Mouse (Mus musculus) retina, adult 2 months (tissue): Measurements from ENCODE around the gene Myo18a.

ENCODE experiments used
- DNase-seq: peaks from one replicate; pipeline ENCODE4 v3.0.0-alpha.2; 2012; ENCODE audit warnings: low read depth, low spot score

Myo18a gene

GRCm38 (mm10) chr11:77836751-77837150 is 73.7 kb downstream of the Myo18a start:
- no peak for DNase-seq

- DNase-seq, result no peak
These were observed 74.8 kb downstream of the Myo18a start for GRCm38 (mm10) chr11:77837856-77838255.

DNA sequence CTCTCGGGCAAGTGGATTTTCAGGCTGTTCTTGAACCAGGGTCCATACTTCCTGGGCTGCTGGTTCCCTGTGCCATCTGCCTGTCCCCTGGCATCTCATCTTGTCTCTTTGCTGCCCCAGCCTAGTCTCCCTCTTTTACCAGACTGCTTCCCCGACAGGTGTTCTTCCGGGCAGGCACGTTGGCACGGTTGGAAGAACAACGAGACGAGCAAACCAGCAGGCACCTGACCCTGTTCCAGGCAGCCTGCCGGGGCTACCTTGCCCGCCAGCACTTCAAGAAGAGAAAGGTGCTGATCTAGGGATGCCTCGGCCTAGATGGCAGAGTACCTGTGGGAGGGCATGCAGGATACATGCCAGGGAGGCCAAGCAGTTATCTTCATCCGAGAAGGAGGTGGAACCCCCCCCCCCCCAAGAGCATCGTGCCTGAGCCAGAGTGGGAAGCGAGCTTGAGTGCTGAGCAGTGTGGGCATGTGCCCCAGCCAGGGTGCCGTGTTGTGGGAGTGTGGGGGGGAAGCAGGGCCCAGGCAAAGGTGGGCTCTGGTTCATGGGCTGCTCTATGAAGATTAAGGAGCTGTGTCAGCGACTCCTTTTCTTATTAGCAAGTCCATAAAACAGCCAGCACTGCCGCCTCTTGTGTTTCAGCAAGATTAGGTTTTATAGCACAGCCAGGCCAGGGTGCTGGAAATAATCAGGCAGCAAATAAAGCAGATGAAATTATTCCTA is 77.6 kb downstream of the Myo18a start:
- no peak for DNase-seq

DNA sequence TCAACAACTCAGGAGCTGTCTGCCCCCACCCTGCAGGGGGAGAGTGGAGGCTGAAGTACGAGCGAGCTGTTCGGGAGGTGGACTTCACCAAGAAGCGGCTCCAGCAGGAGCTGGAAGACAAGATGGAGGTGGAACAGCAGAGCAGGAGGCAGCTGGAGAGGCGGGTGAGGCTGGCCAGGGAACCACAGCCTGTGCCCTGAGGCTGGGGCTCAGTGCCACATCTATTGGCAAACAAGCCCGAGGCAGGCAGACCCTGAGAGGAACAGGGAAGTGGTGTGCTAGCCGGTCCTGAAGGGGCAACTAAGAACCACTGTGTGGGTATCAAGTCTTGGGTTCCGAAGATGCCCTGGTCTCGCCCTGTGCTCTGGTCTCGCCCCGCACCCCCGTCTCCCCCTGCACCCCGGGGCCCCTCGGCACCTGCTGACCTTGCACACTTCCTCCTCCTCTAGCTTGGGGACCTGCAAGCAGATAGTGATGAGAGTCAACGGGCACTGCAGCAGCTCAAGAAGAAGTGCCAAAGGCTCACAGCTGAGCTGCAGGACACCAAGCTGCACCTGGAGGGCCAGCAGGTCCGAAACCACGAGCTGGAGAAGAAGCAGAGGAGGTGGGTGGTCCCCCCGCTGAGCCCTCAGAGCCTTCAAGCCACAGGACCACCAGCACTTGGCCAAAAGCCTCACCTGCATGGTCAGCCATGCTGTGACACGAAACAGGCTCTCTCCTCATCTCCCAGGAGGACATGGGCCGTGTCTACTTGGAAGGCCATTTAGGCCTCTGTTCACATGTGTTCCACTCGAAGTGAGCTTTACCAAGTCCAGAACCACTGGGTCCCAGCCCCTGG is 80.2 kb downstream of the Myo18a start:
- DNase-seq, result no peak

DNA sequence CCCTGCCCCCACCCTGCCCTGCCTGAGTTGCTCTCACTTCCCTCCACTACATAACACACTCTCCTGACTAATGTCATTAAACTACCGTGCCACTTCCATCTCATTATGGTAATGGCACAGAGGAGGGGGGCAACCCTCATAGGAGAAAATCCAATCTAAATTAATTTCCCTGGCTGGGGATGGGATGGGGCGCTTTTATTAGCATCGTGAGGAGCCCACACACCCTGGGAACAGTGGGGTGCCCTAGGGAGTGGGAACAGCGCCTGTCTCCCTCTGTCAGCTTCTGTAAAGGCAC is 80.8 kb downstream of the Myo18a start:
- no peak for DNase-seq

GRCm38 (mm10) chr11:77847599-77848128 is 84.6 kb downstream of the Myo18a start:
- no peak for DNase-seq

GRCm38 (mm10) chr11:77848131-77848530 is 85.1 kb downstream of the Myo18a start:
- DNase-seq, result no peak

DNA sequence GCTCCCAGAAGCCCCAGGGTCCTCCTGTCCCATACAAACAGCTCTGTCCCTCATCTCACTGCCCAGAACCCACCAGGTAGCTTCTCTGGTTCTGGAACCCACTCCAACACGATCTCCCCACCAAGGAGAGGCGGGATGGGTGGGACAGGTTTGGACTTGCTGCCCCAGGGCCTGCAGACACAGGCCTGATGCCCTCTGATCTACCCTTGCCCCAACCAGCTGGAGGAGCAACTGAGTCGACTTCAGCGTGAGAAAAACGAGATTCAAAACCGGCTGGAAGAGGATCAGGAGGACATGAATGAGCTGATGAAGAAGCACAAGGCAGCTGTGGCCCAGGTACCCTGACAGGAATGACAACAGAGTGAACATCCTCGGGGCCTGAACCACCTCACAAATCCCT is 86.1 kb downstream of the Myo18a start:
- DNase-seq, result no peak

- DNase-seq, result no peak
These were observed 87.6 kb downstream of the Myo18a start for GRCm38 (mm10) chr11:77850401-77851244.

DNA sequence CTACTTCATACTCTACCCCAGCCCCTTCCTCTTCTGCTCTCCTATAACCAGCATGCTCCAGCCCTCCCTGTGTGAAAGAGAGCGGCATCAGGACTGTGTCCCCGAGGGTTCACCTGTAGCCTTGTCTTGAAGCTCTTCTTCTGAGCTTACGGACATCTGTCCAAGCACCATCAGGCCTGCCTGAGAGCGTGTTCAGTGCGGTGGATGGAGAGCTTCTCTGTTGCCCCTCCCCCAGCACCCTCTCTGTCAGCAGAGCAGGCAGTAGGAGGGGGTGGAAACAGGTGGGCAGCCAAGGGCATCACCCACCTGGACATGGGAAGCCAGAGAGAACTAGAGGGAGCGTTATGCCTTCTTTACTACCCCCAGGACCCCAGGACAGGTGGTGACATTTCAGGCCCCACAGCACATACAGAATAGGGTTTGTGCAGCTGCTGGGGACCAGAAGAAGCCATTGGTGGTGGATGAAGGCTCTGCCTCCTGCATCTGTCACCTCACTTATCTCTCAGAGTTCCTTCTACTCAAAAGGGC is 88.5 kb downstream of the Myo18a start:
- no peak for DNase-seq

DNA sequence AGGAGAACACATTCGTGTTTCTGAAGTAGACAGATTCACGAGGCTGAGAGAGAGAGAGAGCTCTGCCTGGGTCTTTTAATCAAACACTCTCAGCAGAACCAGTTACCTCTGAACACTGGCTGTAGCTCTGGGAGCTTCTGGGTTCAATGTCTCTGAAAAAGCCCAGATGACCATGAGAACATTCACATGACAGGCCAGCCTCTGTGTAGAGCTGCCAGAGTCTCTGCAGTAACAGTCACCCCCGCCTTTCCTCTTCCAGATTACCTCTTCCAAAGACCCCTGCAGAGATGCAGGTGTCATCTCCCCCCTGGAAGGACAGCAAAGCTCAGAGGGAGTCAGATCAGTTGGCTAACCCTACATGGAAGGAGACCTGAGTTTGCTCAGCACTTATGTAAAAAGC is 89.1 kb downstream of the Myo18a start:
- no peak for DNase-seq

- DNase-seq, result no peak
These were observed 90.1 kb downstream of the Myo18a start for GRCm38 (mm10) chr11:77852941-77853668.

DNA sequence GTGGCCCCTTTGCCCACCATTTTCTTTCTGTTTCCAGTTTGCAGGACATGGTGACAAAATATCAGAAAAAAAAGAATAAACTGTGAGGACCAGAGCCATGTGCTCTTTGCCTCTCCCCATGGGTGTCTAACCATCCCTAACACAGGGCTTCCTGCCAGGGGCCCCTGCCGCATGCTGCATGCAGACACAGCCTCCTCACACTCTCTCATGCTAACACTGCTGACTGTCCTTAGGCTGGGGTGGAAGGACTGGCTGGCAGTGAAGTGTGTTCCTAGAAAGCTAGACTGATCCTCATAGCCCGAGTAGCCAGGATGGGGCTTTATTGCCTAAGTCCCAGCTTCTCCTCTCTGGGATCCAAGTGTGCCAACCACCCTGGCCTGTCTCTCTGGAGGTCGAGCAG is 91.6 kb downstream of the Myo18a start:
- DNase-seq, result no peak

DNA sequence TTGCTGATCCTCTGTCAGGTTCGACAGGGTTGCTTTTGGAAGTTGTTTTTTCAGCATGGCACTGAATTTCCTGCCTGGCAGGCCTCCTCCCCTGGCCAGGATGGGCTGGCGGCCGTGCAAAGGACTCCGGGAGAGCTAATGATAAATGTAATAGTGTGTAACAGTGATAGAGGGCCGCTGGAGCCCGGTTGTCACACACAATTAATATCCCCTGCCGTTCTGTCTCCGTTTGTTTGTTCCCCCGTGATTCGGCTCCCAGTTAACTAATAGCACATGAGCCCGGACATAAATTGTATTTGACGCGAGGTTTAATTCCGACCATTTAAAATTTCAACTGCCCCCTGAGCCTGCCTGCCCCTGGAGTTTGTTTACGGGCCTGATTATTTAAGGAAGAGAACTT is 92.3 kb downstream of the Myo18a start:
- no peak for DNase-seq

GRCm38 (mm10) chr11:77857089-77857488 is 94.0 kb downstream of the Myo18a start:
- no peak for DNase-seq

DNA sequence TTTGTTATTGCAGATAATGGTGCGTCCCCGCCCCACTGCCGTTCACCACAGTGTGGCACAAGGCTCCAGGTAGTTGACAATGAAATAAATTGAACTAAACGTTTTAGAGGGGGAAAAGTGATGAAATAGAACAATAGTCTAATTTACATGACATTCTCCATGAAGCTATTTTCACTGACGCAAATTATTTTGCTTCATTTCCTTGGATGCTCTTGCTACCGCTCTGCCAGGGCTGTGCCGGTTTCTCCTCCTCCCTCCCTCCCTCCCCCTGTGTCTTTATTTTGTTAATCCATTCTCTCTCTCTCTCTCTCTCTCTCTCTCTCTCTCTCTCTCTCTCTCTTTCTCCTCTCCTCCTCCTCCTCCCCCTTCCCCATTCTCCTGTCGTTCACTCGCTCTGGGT is 95.5 kb downstream of the Myo18a start:
- no peak for DNase-seq

- no peak for DNase-seq
These were observed 97.9 kb downstream of the Myo18a start for GRCm38 (mm10) chr11:77860947-77861346.

DNA sequence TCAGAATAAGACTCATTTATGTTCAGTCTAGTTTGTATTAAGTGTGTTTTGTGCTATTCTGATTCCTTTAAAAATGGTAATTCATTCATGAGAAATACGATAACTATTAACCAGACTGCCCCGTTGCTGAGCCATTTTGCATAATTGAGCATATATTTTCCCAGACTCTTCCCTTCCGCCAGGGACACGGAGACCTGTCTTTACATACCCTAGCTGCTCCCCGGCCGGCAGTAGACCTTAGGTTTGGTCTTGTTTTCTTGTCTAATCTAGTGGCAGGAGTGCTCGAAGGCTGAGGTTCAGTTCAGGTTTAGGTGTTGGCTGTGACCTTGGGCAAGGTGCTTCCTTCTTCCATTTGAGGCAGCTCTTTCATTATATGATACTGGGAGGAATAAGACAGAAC is 99.8 kb downstream of the Myo18a start:
- DNase-seq, result no peak

GRCm38 (mm10) chr11:77864771-77865170 is 101.7 kb downstream of the Myo18a start:
- DNase-seq, result no peak

DNA sequence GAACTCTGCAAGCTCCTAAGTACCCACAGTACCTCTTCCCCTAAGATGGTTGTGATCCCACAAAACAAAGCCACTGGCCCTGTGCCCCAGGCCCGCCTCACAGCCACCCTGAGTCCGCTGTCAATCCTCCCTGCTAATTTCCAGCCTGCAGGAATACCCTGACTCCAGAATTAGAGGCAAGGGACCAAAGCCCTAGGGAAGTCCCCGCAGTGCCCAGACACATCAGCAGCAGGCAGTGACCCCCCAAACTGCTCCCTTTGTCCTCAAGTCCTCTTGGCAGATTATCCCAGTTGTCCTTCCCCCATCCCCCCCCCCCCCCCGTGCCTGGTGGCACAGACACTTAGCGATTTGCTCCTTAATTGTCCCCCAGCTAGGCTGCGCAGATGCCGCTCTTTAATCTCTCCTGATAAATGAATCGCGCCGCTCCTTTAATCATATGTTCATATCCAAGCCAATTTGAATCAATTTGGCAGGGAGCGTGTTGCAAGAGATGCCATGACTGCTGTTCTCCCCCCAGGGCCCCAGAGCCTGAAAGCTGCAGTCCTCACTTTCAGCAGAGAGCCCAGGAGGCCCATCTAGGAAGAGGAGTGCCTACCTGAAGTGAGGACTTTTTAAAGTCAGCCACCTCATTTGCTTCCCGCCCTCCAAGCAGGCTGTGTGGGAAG is 104.5 kb downstream of the Myo18a start:
- no peak for DNase-seq

GRCm38 (mm10) chr11:77871436-77871835 is 108.4 kb downstream of the Myo18a start:
- peak; percentile 69 for DNase-seq
